Mouse (Mus musculus) heart, adult 2 months (tissue): ENCODE measurements around the gene Fbxo17. TPM values are rescaled to one million over a fixed set of nuclear protein-coding genes. Genes with fewer than 3 reads are reported as not detected.

Experiments used
- DNase-seq, 2 experiments: peaks; one replicate each; pipeline ENCODE4 v3.0.0; 2021
- H3K27ac ChIP-seq: fragments of 200-600 bp; 2 replicates; pipeline ENCODE4 v1.8.1; 2022
- H3K27me3 ChIP-seq: fragments of 200-500 bp; 2 replicates; pipeline ENCODE4 v1.6.1; 2012; ENCODE audit warnings: mild to moderate bottlenecking, low read length, inconsistent platforms, mixed read lengths; ENCODE audit not compliant: control insufficient read depth, insufficient read depth
- H3K36me3 ChIP-seq: fragments of 200-500 bp; 2 replicates; pipeline ENCODE4 v1.6.1; 2012; ENCODE audit warnings: low read length, inconsistent platforms; ENCODE audit not compliant: control insufficient read depth, insufficient read depth
- H3K4me1 ChIP-seq: fragments of 200-500 bp; 2 replicates; pipeline ENCODE4 v1.6.1; 2011; ENCODE audit warnings: low read length; ENCODE audit not compliant: control insufficient read depth, insufficient read depth
- H3K4me3 ChIP-seq: fragments of 200-600 bp; 2 replicates; pipeline ENCODE4 v1.8.1; 2022
- H3K79me2 ChIP-seq: fragments of 200-500 bp; replicated peaks from 2 replicates; pipeline ENCODE4 v1.6.1; 2012; ENCODE audit warnings: mild to moderate bottlenecking, inconsistent platforms, low read length, moderate library complexity, mixed read lengths; ENCODE audit not compliant: control insufficient read depth, insufficient read depth
- H3K9ac ChIP-seq: fragments of 200-500 bp; 2 replicates; pipeline ENCODE4 v1.6.1; 2012; ENCODE audit warnings: low read depth, mild to moderate bottlenecking, control low read depth, inconsistent platforms, low read length, mixed read lengths
- CTCF ChIP-seq: fragments of 200-600 bp; IDR thresholded peaks from 2 replicates; pipeline ENCODE4 v1.8.1; 2022; ENCODE audit warnings: antibody characterized with exemption, mild to moderate bottlenecking, moderate library complexity
- EP300 ChIP-seq: fragments of 200-500 bp; IDR thresholded peaks from 2 replicates; pipeline ENCODE4 v1.6.1; 2011; ENCODE audit warnings: low read depth, low read length, control low read depth; ENCODE audit not compliant: insufficient read depth
- POLR2A ChIP-seq: fragments of 200-500 bp; IDR thresholded peaks from 2 replicates; pipeline ENCODE4 v1.6.1; 2011; ENCODE audit warnings: mild to moderate bottlenecking, low read depth, low read length, control low read depth; ENCODE audit not compliant: insufficient read depth
- WGBS: fragments of 180-500 bp; shearing (Covaris S2); methylation state at CpG from one replicate; pipeline ENCODE4 v1.1.7; 2018; 5-methylcytosine and 5-hydroxymethylcytosine counted together
- intact Hi-C: fragments of 180-260 bp; cut with DNase I; formaldehyde crosslinking; loops from one replicate; pipeline ENCODE4 v1.15.1; 2025
- polyA plus RNA-seq: library from polyadenylated mRNA; depleted of rRNA; stranded (reverse); fragments of >200 nt; gene quantifications from 2 replicates; pipeline ENCODE4 v1.2.3, GENCODE M21; 2012
- total RNA-seq, 2 experiments: library from RNA; stranded (reverse); gene quantifications; 2 replicates each; pipeline ENCODE4 v1.2.3; 2021

Fbxo17 gene
- total and polyA plus RNA-seq, 3 experiments = 0.37 to 2.0 (median 0.57) TPM

- Histone ChIP-seq H3K27me3 (no peaks in the 10 kb centered on the region), H3K36me3 (no peaks in the 10 kb centered on the region), H3K27ac (no peak overlapping the region), H3K9ac (no peak overlapping the region), H3K4me1 (no peaks in the 10 kb centered on the region), H3K79me2 (no peaks in the 10 kb centered on the region), H3K4me3 (no peak overlapping the region)
- TF ChIP-seq CTCF (peak; percentile 25), POLR2A (no peak), EP300 (no peak)
- DNase-seq = no peak
- intact Hi-C loops = no loop called here
- 63% methylated on average over 3 of the region's 3 CpGs for WGBS
Measured at GRCm38 (mm10) chr7:28710962-28711361, 5.6 kb upstream of the Fbxo17 start.

DNA sequence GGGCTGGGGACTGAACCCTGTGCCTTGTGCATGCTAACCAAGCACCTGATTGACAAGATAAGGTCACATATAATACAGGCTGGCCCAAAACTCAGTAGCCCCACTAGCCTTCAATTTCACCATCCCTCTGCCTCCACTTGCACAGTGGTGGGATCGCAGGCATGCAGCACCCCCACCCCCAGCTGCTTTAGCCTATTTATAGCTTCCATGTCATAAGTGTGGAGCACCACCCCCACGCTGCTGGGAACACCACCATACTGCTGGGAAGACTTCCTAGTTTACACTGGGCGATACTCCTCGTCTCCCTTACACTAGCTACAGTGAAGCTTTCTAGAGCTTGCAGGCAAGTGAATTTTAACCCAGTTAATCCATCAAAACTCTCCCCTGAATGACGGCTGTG, 1.9 kb upstream of the Fbxo17 start:
- no peak for DNase-seq
- Histone ChIP-seq H3K4me1 (no peaks in the 10 kb centered on the region), H3K27me3 (no peaks in the 10 kb centered on the region), H3K4me3 (no peak overlapping the region), H3K9ac (no peak overlapping the region), H3K79me2 (no peaks in the 10 kb centered on the region), H3K36me3 (no peaks in the 10 kb centered on the region), H3K27ac (no peak overlapping the region)
- TF ChIP-seq EP300 = no peak
- WGBS = 68% methylated on average over 5 of the region's 5 CpGs
- intact Hi-C loops = no loop called here

- Histone ChIP-seq H3K4me3 (no peak overlapping the region), H3K36me3 (no peaks in the 10 kb centered on the region), H3K27me3 (no peaks in the 10 kb centered on the region), H3K27ac (no peak overlapping the region), H3K4me1 (no peaks in the 10 kb centered on the region), H3K9ac (no peak overlapping the region), H3K79me2 (no peaks in the 10 kb centered on the region)
- no peak for DNase-seq
- intact Hi-C loops = no loop called here
- no peak for TF ChIP-seq CTCF
- no peak for TF ChIP-seq EP300
- no peak for TF ChIP-seq POLR2A
- WGBS = 92% methylated on average over 2 of the region's 2 CpGs
Measured at GRCm38 (mm10) chr7:28715598-28715997, 1.0 kb upstream of the Fbxo17 start.

DNA sequence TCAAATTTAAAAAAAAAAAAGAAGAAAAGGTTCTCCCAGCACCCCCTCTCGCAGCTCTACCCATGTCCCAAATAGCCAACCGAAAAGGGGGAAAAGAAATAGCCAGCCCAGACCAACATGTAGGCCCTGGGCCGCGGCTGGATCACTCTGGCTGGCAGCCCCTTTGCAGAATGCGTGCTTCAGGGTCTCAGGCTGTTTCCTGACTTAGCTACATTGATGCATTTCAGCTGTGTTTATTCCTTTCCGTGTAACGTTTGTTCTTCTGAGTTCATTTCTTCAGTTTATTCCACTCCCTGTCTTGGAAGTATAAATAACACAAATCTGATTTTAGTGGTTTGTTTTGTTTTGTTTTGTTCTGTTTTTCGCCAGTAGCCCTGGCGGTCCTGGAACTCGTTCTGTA, 1.1 kb downstream of the Fbxo17 start:
- 87% methylated on average over 10 of the region's 10 CpGs for WGBS
- Histone ChIP-seq H3K9ac (no peak overlapping the region), H3K79me2 (no peaks in the 10 kb centered on the region), H3K27ac (no peak overlapping the region), H3K4me1 (no peaks in the 10 kb centered on the region), H3K36me3 (no peaks in the 10 kb centered on the region), H3K4me3 (no peak overlapping the region), H3K27me3 (no peaks in the 10 kb centered on the region)
- intact Hi-C loops = no loop called here
- TF ChIP-seq CTCF = no peak
- TF ChIP-seq POLR2A = no peak
- TF ChIP-seq EP300 = no peak
- DNase-seq = no peak

GRCm38 (mm10) chr7:28719159-28719558, 2.6 kb downstream of the Fbxo17 start:
- Histone ChIP-seq H3K27ac (no peak overlapping the region), H3K27me3 (no peaks in the 10 kb centered on the region), H3K79me2 (no peaks in the 10 kb centered on the region), H3K4me1 (no peaks in the 10 kb centered on the region), H3K36me3 (no peaks in the 10 kb centered on the region), H3K4me3 (no peak overlapping the region), H3K9ac (no peak overlapping the region)
- no peak for DNase-seq
- intact Hi-C loops = no loop called here
- 45% methylated on average over 4 of the region's 4 CpGs for WGBS
- TF ChIP-seq POLR2A = no peak
- no peak for TF ChIP-seq EP300
- TF ChIP-seq CTCF = no peak

DNA sequence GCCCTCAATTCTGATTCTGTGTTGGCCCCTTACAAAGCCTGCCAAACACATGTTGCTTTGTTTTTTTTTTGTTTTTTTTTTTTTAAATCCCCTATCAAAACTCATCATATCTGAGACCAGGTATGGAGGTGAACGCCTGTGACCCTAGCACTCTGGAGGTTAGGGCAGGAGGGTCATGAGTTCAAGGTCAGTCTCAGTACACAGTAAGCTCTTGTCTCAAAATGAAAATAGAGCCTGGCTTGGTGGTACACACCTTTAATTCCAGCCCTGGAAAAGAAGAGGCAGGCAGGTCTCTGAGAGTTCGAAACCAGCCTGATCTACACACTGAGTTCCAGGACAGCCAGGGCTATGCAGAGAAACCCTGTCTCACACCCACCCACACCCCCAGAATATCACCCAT, 3.0 kb downstream of the Fbxo17 start:
- H3K36me3 ChIP-seq = no peaks in the 10 kb centered on the region
- WGBS = 75% methylated on average over 2 of the region's 2 CpGs
- H3K27ac ChIP-seq = no peak overlapping the region
- H3K79me2 ChIP-seq = no peaks in the 10 kb centered on the region
- DNase-seq = no peak
- H3K9ac ChIP-seq = no peak overlapping the region
- intact Hi-C loops = loop anchor here (10.0 kb wide), 1 partner anchor 115 kb away; no protein-coding TSS in a partner anchor
- no peak for TF ChIP-seq POLR2A
- TF ChIP-seq EP300 = no peak
- no peaks in the 10 kb centered on the region for H3K27me3 ChIP-seq
- H3K4me3 ChIP-seq = no peak overlapping the region
- H3K4me1 ChIP-seq = no peaks in the 10 kb centered on the region
